Mouse (Mus musculus) MEL (cell line): ENCODE measurements around the gene Cacna1c. TPM values are rescaled to one million over a fixed set of nuclear protein-coding genes. Genes with fewer than 3 reads are reported as not detected.

ENCODE experiments used
- DNase-seq: peaks from one replicate; pipeline ENCODE4 v3.0.0; 2011; ENCODE audit warnings: low read depth, low spot score
- H3K27ac ChIP-seq: 2 replicates; pipeline ENCODE4 v1.5.1; 2012; ENCODE audit warnings: low read depth, mild to moderate bottlenecking, control low read depth, low read length, moderate library complexity; ENCODE audit not compliant: control insufficient read depth
- H3K27me3 ChIP-seq, 2 experiments: fragments of 150-350 bp in 1 of 2; sonication (generic) in 1 of 2; 2 replicates each; pipeline ENCODE4 v1.6.1; 2012; ENCODE audit warnings: low read length in 2 of 2, mild to moderate bottlenecking in 2 of 2, improper control_type of control experiment in 1 of 2, moderate library complexity in 1 of 2; ENCODE audit not compliant: insufficient read depth in 2 of 2, control insufficient read depth in 1 of 2
- H3K36me3 ChIP-seq, 2 experiments: 2 replicates each; pipeline ENCODE4 v1.6.1; 2012 to 2014; ENCODE audit warnings: low read length in 2 of 2, improper control_type of control experiment in 1 of 2, inconsistent platforms in 1 of 2, mild to moderate bottlenecking in 1 of 2; ENCODE audit not compliant: insufficient read depth in 2 of 2, control insufficient read depth in 1 of 2
- H3K4me1 ChIP-seq, 2 experiments: fragments of 150-350 bp in 1 of 2; sonication (generic) in 1 of 2; 2 replicates each; pipeline ENCODE4 v1.6.1; 2012; ENCODE audit warnings: low read length in 2 of 2, improper control_type of control experiment in 1 of 2, mild to moderate bottlenecking in 1 of 2; ENCODE audit not compliant: insufficient read depth in 2 of 2, control insufficient read depth in 1 of 2
- H3K4me3 ChIP-seq, 2 experiments: fragments of 150-350 bp in 1 of 2; sonication (generic) in 1 of 2; 2 replicates each; pipeline ENCODE4 v1.5.1; 2012; ENCODE audit warnings: low read depth in 2 of 2, low read length in 2 of 2, mild to moderate bottlenecking in 2 of 2, moderate library complexity in 2 of 2, control low read depth in 1 of 2, improper control_type of control experiment in 1 of 2; ENCODE audit not compliant: control insufficient read depth in 1 of 2, insufficient read depth in 1 of 2
- H3K79me2 ChIP-seq: 2 replicates; pipeline ENCODE4 v1.6.1; 2012; ENCODE audit warnings: mild to moderate bottlenecking, low read length, moderate library complexity; ENCODE audit not compliant: control insufficient read depth, poor library complexity, insufficient read depth
- H3K9ac ChIP-seq: 2 replicates; pipeline ENCODE4 v1.6.1; 2012; ENCODE audit warnings: low read depth, mild to moderate bottlenecking, control low read depth, low read length, moderate library complexity; ENCODE audit not compliant: control insufficient read depth, poor library complexity, severe bottlenecking
- H3K9me3 ChIP-seq: fragments of 150-350 bp; sonication (generic); replicated peaks from 2 replicates; pipeline ENCODE4 v1.6.1; 2012; ENCODE audit warnings: mild to moderate bottlenecking, low read length, improper control_type of control experiment, moderate library complexity; ENCODE audit not compliant: insufficient read depth
- CHD2 ChIP-seq: IDR thresholded peaks from 2 replicates; pipeline ENCODE4 v1.6.1; 2011; ENCODE audit warnings: low read length, improper control_type of control experiment
- CTCF ChIP-seq, 3 experiments: IDR thresholded peaks in 2 of 3; conservative IDR thresholded peaks in 1 of 3; 2 replicates each; pipeline ENCODE4 v1.5.1; 2011 to 2012; ENCODE audit warnings: low read length in 3 of 3, low read depth in 2 of 3, mild to moderate bottlenecking in 2 of 3, improper control_type of control experiment in 1 of 3, inconsistent platforms in 1 of 3, mixed read lengths in 1 of 3, moderate library complexity in 1 of 3; ENCODE audit not compliant: control insufficient read depth in 1 of 3, insufficient read depth in 1 of 3, poor library complexity in 1 of 3, severe bottlenecking in 1 of 3
- E2F4 ChIP-seq: IDR thresholded peaks from 2 replicates; pipeline ENCODE4 v1.6.1; 2011; ENCODE audit warnings: low read depth, low read length, improper control_type of control experiment, borderline replicate concordance
- ELF1 ChIP-seq: IDR thresholded peaks from 2 replicates; pipeline ENCODE4 v1.6.1; 2014; ENCODE audit warnings: low read depth, mild to moderate bottlenecking, inconsistent platforms, low read length, improper control_type of control experiment, moderate library complexity
- ETS1 ChIP-seq: IDR thresholded peaks from 2 replicates; pipeline ENCODE4 v1.6.1; 2012; ENCODE audit warnings: low read depth, mild to moderate bottlenecking, inconsistent platforms, low read length, improper control_type of control experiment, moderate library complexity
- GABPA ChIP-seq: IDR thresholded peaks from 2 replicates; pipeline ENCODE4 v1.6.1; 2012; ENCODE audit warnings: low read depth, mild to moderate bottlenecking, inconsistent platforms, low read length, improper control_type of control experiment, moderate library complexity
- GATA1 ChIP-seq: IDR thresholded peaks from 2 replicates; pipeline ENCODE4 v1.6.1; 2011; ENCODE audit warnings: low read depth, low read length, improper control_type of control experiment
- MAFK ChIP-seq: IDR thresholded peaks from 2 replicates; pipeline ENCODE4 v1.6.1; 2011; ENCODE audit warnings: low read depth, mild to moderate bottlenecking, low read length, improper control_type of control experiment, borderline replicate concordance
- MAX ChIP-seq: IDR thresholded peaks from 2 replicates; pipeline ENCODE4 v1.6.1; 2011; ENCODE audit warnings: low read length, improper control_type of control experiment
- MEF2A ChIP-seq: IDR thresholded peaks from 2 replicates; pipeline ENCODE4 v1.6.1; 2014; ENCODE audit warnings: low read depth, mild to moderate bottlenecking, inconsistent platforms, low read length, improper control_type of control experiment; ENCODE audit not compliant: poor library complexity, insufficient replicate concordance, severe bottlenecking; ENCODE audit errors: extremely low read depth
- MYB ChIP-seq: IDR thresholded peaks from 2 replicates; pipeline ENCODE4 v1.6.1; 2011; ENCODE audit warnings: mild to moderate bottlenecking, low read depth, low read length, improper control_type of control experiment
- NELFE ChIP-seq: IDR thresholded peaks from 2 replicates; pipeline ENCODE4 v1.6.1; 2011; ENCODE audit warnings: low read depth, low read length, improper control_type of control experiment
- POLR2A ChIP-seq, 2 experiments: IDR thresholded peaks; 2 replicates each; pipeline ENCODE4 v1.6.1; 2011 to 2012; ENCODE audit warnings: low read length in 2 of 2, mild to moderate bottlenecking in 2 of 2, control low read depth in 1 of 2, improper control_type of control experiment in 1 of 2, low read depth in 1 of 2, moderate library complexity in 1 of 2; ENCODE audit not compliant: control insufficient read depth in 1 of 2, insufficient read depth in 1 of 2, poor library complexity in 1 of 2
- POLR2AphosphoS2 ChIP-seq: IDR thresholded peaks from 2 replicates; pipeline ENCODE4 v1.6.1; 2011; ENCODE audit warnings: low read length, improper control_type of control experiment
- RAD21 ChIP-seq: IDR thresholded peaks from 2 replicates; pipeline ENCODE4 v1.6.1; 2011; ENCODE audit warnings: mild to moderate bottlenecking, low read depth, low read length, improper control_type of control experiment
- RCOR1 ChIP-seq: IDR thresholded peaks from 2 replicates; pipeline ENCODE4 v1.6.1; 2012; ENCODE audit warnings: low read depth, mild to moderate bottlenecking, inconsistent platforms, low read length, improper control_type of control experiment
- SIN3A ChIP-seq: IDR thresholded peaks from 2 replicates; pipeline ENCODE4 v1.6.1; 2012; ENCODE audit warnings: low read length, improper control_type of control experiment, inconsistent platforms
- SMC3 ChIP-seq: IDR thresholded peaks from 2 replicates; pipeline ENCODE4 v1.6.1; 2011; ENCODE audit warnings: low read depth, low read length, improper control_type of control experiment
- TAL1 ChIP-seq: IDR thresholded peaks from 2 replicates; pipeline ENCODE4 v1.6.1; 2012; ENCODE audit warnings: mild to moderate bottlenecking, inconsistent platforms, low read length, moderate library complexity, mixed read lengths
- TBP ChIP-seq: IDR thresholded peaks from 2 replicates; pipeline ENCODE4 v1.8.0; 2011; ENCODE audit warnings: low read depth, low read length, improper control_type of control experiment
- TCF12 ChIP-seq: IDR thresholded peaks from 2 replicates; pipeline ENCODE4 v1.6.1; 2014; ENCODE audit warnings: low read depth, mild to moderate bottlenecking, inconsistent platforms, low read length, improper control_type of control experiment, moderate library complexity
- UBTF ChIP-seq: IDR thresholded peaks from 2 replicates; pipeline ENCODE4 v1.6.1; 2012; ENCODE audit warnings: low read depth, mild to moderate bottlenecking, inconsistent platforms, low read length, improper control_type of control experiment, moderate library complexity, borderline replicate concordance; ENCODE audit not compliant: insufficient read depth
- ZKSCAN1 ChIP-seq: IDR thresholded peaks from 2 replicates; pipeline ENCODE4 v1.6.1; 2012; ENCODE audit warnings: low read depth, mild to moderate bottlenecking, inconsistent platforms, low read length, improper control_type of control experiment, moderate library complexity
- ZMIZ1 ChIP-seq: IDR thresholded peaks from 2 replicates; pipeline ENCODE4 v1.6.1; 2012; ENCODE audit warnings: low read depth, mild to moderate bottlenecking, inconsistent platforms, low read length, improper control_type of control experiment, moderate library complexity
- polyA plus RNA-seq, 2 experiments: library from polyadenylated mRNA; stranded (reverse) in 1 of 2; unstranded in 1 of 2; fragments of >175 nt in 1 of 2; fragments of >200 nt in 1 of 2; gene quantifications; 2 replicates each; pipeline versions ENCODE4 v1.2.1 to v1.2.4; 2012; ENCODE audit warnings: low replicate concordance in 2 of 2, low read depth in 1 of 2; ENCODE audit not compliant: insufficient read length in 2 of 2, insufficient read depth in 1 of 2, missing spikeins in 1 of 2
- total RNA-seq: library from RNA; depleted of rRNA; stranded (reverse); fragments of 300-350 nt; gene quantifications from 2 replicates; pipeline ENCODE4 v1.2.3, GENCODE M21; 2012

Cacna1c gene
- total and polyA plus RNA-seq, 3 experiments, result 3.4 to 4.4 TPM; not detected in 1

DNA sequence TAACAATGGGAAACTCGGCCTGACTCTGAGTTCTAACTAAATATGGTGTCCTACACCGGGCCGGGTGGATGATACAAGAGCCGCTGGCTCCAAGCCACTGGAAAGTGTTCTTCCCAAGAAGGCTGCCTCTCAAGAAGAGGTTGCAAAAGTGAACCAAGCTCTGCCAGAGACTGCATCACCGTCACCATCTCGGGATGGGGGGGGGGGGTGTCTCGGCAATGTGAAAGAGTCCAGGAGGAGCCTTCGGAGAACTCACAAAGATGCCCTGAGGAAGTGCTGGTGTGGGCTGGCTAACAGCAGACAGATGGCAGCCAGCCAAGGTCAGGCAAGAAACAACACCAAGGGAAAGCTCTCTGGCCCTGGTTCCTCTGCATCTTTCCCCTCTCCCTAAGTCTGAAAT, 107.0 kb downstream of the Cacna1c start:
- Histone ChIP-seq H3K9me3 (no peaks in the 10 kb centered on the region), H3K36me3 (no peaks in the 10 kb centered on the region), H3K79me2 (no peaks in the 10 kb centered on the region), H3K27me3 (peaks cover 0 to 2% of the 10 kb centered on the region in 2 experiments; a peak in 2 of 4 replicates), H3K4me3 (no peak overlapping the region), H3K4me1 (peaks cover 0 to 6% of the 10 kb centered on the region in 2 experiments; a peak in 1 of 4 replicates), H3K9ac (no peak overlapping the region), H3K27ac (no peak overlapping the region)
- no peak for DNase-seq
- no peak for TF ChIP-seq CTCF (IDR thresholded peaks at IDR 0.05 in 2 of 3, conservative IDR thresholded peaks at IDR 0.05 in 1 of 3; ENCODE audit: control insufficient read depth in 1 of 3, insufficient read depth in 1 of 3, low read depth in 2 of 3, low read length in 3 of 3, poor library complexity in 1 of 3, severe bottlenecking in 1 of 3)
- TF ChIP-seq TCF12, result no peak
- TF ChIP-seq ELF1, result no peak
- TF ChIP-seq TBP, result no peak
- TF ChIP-seq MAX, result no peak
- TF ChIP-seq RCOR1, result no peak
- no peak for TF ChIP-seq ZKSCAN1
- no peak for TF ChIP-seq ETS1
- no peak for TF ChIP-seq ZMIZ1
- TF ChIP-seq RAD21, result no peak
- TF ChIP-seq GATA1, result no peak
- TF ChIP-seq CHD2, result no peak
- TF ChIP-seq UBTF, result no peak

DNA sequence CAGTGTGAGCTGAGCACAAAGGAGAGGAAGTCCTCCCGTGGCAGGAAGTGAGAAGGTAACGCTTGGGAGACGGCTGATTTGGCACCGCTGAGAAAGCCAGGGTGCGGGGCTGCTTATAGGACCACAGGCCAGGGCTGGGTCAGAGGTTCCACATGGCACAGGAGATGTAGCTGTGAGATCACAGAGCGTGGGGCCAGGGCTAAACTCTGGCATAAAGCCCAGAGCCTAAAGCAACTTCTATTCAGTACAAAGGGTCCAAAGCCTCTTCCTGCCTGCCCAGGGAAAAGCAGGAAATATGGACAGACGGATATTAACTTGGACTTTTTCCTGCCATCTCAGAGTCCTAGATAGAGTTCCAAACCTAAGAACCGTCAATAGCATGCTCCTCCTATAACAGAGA, 107.8 kb downstream of the Cacna1c start:
- H3K27ac ChIP-seq, result no peak overlapping the region
- peaks cover 0 to 2% of the 10 kb centered on the region in 2 experiments; a peak in 2 of 4 replicates for H3K27me3 ChIP-seq
- no peak overlapping the region for H3K4me3 ChIP-seq
- H3K79me2 ChIP-seq, result no peaks in the 10 kb centered on the region
- H3K9ac ChIP-seq, result no peak overlapping the region
- H3K9me3 ChIP-seq, result no peaks in the 10 kb centered on the region
- H3K4me1 ChIP-seq, result peaks cover 0 to 6% of the 10 kb centered on the region in 2 experiments; a peak in 1 of 4 replicates
- DNase-seq, result no peak
- no peaks in the 10 kb centered on the region for H3K36me3 ChIP-seq
- TF ChIP-seq TAL1 (no peak), POLR2AphosphoS2 (no peak), ZKSCAN1 (no peak), MAX (no peak)

DNA sequence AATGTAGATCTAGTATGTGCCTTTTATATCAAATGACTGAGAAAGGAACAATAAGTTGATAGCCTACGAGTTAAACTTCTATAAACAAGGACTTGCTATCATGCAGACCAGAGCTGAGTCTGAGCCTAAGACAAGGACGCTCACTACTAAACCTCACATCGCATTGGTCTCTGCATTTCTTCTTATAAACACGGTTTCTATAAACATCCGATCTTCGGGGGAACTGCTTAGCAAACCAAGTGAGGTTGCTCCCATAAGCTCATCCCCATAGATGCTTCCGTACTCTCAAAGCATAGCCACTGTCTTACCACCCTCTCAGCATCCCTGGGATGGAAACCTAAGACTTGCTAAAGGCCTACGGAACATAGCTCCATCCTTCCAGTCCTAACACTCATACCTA, 108.3 kb downstream of the Cacna1c start:
- TF ChIP-seq MAFK (no peak), SMC3 (no peak), ZMIZ1 (no peak), GABPA (no peak), POLR2AphosphoS2 (no peak), E2F4 (no peak), SIN3A (no peak), MEF2A (no peak), RAD21 (no peak), NELFE (no peak), POLR2A (IDR thresholded peaks at IDR 0.05; ENCODE audit: control insufficient read depth in 1 of 2, insufficient read depth in 1 of 2, low read depth in 1 of 2, low read length in 2 of 2, poor library complexity in 1 of 2) (no peak), MYB (no peak), ELF1 (no peak), TCF12 (no peak), TAL1 (no peak), CHD2 (no peak), UBTF (no peak)
- Histone ChIP-seq H3K36me3 (no peaks in the 10 kb centered on the region), H3K27me3 (peaks cover 0 to 2% of the 10 kb centered on the region in 2 experiments; a peak in 2 of 4 replicates), H3K9me3 (no peaks in the 10 kb centered on the region), H3K4me3 (no peak overlapping the region), H3K79me2 (no peaks in the 10 kb centered on the region), H3K9ac (no peak overlapping the region), H3K4me1 (peaks cover 0 to 6% of the 10 kb centered on the region in 2 experiments; a peak in 1 of 4 replicates), H3K27ac (no peak overlapping the region)
- no peak for DNase-seq
